Mouse (Mus musculus): ENCODE measurements around the gene Cxadr. TPM values are rescaled to one million over a fixed set of nuclear protein-coding genes. Genes with fewer than 3 reads are reported as not detected.

The Cxadr gene
- polyA plus RNA-seq (2017; shearing (Covaris generic)), result under 1 TPM; 0.54 to 0.63 TPM

GRCm38 (mm10) chr16:78301183-78301830 lies at the start of gene Cxadr:
Gene Cxadr, plus strand, starts transcription at chr16:78301489.

DNA sequence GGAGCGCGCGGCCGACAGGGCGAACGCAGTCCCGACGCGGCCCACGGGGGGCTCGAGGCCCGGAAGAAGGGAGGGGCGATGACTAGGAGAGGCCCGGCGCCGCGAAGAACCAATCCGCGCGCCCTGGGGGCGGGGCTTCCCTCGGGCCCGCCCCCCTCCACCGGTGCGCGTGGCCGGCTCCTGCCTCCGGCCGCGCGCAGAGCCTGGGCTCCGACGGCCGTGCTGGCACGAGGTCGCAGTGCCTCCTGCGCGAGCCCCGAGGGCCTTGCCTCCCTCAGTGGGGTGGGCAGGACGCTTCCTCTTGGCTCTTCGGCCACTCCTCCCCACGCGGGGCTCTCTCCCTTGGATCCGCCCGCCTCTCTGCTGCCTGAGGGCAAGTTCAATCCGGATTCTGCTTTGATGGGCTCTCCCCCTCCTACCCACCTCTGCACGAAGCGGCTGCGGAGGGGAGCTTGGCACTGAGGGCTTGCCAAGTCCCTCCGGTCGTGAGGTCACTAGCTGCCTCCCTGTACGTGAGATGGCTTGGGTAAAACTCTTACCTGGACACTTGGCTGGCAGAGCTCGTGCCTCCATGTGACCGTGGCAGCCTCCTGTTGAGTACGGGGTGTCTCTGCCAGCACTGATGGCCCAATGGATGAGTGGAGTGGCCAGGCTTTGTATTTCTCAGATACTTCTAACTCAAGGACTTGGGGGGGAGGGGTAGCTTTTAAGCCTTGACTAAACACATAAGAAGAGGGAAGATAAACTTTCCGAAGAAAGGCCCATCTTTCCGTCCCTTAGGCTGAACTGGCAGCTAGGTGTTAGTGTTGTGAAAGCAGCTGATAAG lies 75.7 kb downstream of the Cxadr start, which contains the start of gene Btg3:
TSS of gene Btg3 (minus strand) at position 448 of the 826 bp plus-strand sequence.

Other genes with a start within 250 kb of the Cxadr start
- gene Btg3, start 75.7 kb downstream of the Cxadr start, polyA plus RNA-seq (2017; shearing (Covaris generic)), result 10 to 100 TPM; 39.1 to 40.7 TPM